Mouse (Mus musculus) natural killer cell, adult 2 months (primary cell): Measurements from ENCODE around the gene Trpv1.

Experiments used
- DNase-seq, 2 experiments: peaks; one replicate each; pipeline ENCODE4 v3.0.0; 2022; ENCODE audit warnings: low spot score in 2 of 2

Trpv1 gene

GRCm38 (mm10) chr11:73235990-73236701 is 2.1 kb downstream of the Trpv1 start:
- no peak for DNase-seq

GRCm38 (mm10) chr11:73236731-73237130 is 2.6 kb downstream of the Trpv1 start:
- no peak for DNase-seq

- DNase-seq, result no peak
Measured at GRCm38 (mm10) chr11:73242199-73242598, 8.1 kb downstream of the Trpv1 start.

GRCm38 (mm10) chr11:73242777-73243176 is 8.7 kb downstream of the Trpv1 start:
- DNase-seq, result no peak

- DNase-seq, result no peak
Measured at GRCm38 (mm10) chr11:73257362-73257945, 23.4 kb downstream of the Trpv1 start.

GRCm38 (mm10) chr11:73258664-73259063 is 24.6 kb downstream of the Trpv1 start:
- no peak for DNase-seq

GRCm38 (mm10) chr11:73260457-73260856 is 26.4 kb downstream of the Trpv1 start:
- DNase-seq, result no peak

- DNase-seq, result no peak
Measured at GRCm38 (mm10) chr11:73261385-73261784, 27.3 kb downstream of the Trpv1 start.

- no peak for DNase-seq
Measured at GRCm38 (mm10) chr11:73267267-73267666, 33.2 kb downstream of the Trpv1 start, which contains the start of gene Trpv3. Gene Trpv3, plus strand, starts transcription at chr11:73267388.

- DNase-seq, result no peak
Measured at GRCm38 (mm10) chr11:73274821-73275220, 40.7 kb downstream of the Trpv1 start.

GRCm38 (mm10) chr11:73280710-73281109 is 46.6 kb downstream of the Trpv1 start:
- DNase-seq, result no peak

- peak; percentile 7 to 12 for DNase-seq
Measured at GRCm38 (mm10) chr11:73281528-73282027, 47.5 kb downstream of the Trpv1 start.

GRCm38 (mm10) chr11:73283369-73283768 is 49.3 kb downstream of the Trpv1 start:
- DNase-seq, result no peak

GRCm38 (mm10) chr11:73283926-73284325 is 49.8 kb downstream of the Trpv1 start:
- DNase-seq, result no peak

GRCm38 (mm10) chr11:73284351-73284750 is 50.3 kb downstream of the Trpv1 start:
- DNase-seq, result no peak

- DNase-seq, result no peak
Measured at GRCm38 (mm10) chr11:73289621-73290020, 55.5 kb downstream of the Trpv1 start.

GRCm38 (mm10) chr11:73303123-73303522 is 69.0 kb downstream of the Trpv1 start:
- no peak for DNase-seq
